Mouse (Mus musculus): ENCODE measurements around the gene Srcin1.

Srcin1 gene

DNA sequence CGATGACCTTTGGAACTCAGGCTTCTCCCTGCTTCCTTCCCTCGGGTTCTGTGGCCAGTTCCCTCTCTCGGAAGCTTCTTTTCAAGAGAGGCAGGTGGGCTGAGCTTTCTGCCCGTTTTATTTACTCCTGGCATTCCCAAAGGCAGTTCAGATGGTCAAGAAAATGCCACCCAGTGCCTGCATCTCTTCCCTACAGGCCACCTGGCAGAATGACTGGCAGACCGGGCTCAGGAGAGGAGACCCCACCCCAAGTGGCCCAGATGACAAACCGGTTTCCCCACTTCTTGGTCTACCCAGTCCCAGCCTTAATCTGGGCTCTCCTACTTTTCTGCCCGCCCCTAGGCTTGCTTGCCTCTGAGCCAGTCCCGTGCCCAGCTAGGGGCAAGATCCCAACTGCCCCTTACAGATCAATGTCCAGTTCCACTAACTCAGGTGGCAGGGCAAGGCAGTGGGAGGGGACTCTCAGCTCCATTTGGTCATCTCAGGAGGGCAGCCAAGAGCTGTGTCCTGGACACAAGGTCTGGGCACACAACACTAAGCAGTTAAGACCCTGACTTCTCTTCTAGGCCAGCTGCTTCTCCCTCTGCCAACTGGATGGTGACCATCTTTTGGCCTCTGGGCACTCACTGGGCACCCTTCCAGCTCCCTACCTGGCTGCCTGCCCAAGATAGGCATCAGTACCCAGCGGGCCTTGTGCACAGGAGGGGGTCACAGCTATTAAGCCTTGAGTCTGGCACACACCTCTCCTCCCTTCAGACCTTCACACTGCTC lies at the start of gene Srcin1:
TSS of gene Srcin1 (minus strand) at position 51 of the 771 bp plus-strand sequence.
- DNase-seq (ENCODE audit: low spot score): peak; percentile 81

DNA sequence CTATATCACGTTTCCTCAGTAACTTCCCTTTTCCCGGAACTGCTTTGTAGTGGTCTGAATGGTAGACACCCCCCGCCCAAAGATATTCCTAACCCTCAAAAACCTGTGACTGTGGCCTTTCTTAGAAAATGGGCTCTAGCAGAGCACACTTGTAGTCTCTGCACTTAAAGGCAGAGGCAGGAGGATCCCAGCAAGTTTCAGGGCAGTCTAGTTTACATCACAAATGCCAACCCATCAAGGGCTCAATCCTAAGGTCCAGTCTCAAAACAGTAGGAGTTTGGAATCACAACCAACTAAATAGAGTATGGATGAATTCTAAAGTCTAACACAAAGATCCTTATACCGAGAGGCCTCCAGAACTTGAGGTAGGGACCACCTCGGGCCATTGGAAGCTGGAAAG lies 49.6 kb upstream of the Srcin1 start:
- DNase-seq (ENCODE audit: low spot score): no peak

DNA sequence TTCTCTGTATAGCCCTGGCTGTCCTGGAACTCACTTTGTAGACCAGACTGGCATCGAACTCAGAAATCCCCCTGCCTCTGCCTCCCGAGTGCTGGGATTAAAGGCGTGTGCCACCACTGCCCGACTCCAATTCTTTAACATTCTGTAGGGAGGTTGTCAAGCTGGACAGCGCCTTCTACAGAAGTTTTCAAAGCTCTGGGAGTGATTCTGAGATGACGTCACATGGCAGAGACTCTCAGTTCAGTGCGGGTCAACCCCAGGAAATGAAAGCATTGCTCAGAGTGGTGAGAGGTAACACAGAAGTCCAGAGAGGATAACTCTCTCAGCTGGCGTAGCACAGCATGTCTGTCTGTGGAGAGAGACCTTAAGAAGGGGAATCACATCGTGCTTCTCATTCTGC lies 47.2 kb upstream of the Srcin1 start:
- no peak for DNase-seq (ENCODE audit: low spot score)

DNA sequence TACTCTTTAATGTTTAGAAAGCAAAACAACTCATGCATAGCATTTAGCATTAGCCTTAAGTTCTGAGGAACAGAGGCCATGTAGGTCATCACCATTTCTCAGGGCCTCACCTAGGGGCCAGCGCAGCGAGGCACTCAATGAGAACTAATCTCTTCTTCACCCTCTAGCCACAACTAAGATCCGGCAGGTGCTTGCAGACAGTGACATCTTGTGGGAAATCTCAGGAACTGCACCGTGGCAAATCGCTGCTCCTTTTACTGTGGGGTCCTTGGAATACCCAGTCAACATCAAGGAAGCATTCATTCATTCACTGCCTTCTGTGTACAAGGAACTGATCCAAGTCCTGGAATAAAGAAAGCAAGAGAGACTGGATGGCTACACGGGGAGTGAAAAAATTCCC lies 46.5 kb upstream of the Srcin1 start:
- DNase-seq (ENCODE audit: low spot score): peak; percentile 79

DNA sequence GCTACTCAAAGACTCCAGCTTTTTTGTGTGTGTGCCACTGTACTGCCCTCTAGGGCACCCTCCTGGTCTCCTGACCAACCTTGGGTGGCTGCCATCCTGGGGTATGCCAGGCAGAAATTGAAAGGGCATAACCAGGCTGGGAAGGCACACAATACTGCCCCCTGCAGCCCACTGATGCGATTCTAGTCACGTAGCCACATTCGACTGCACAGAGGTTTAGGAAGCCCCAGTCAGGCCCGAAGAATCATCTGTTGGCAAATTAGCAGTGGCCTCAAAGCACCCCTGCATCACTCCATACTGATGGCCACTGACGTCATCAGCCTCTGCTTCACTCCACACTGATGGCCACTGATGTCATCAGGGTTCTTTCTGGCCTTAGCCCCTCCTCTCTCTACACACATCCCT lies 43.4 kb upstream of the Srcin1 start:
- peak; percentile 88 for DNase-seq (ENCODE audit: low spot score)

DNA sequence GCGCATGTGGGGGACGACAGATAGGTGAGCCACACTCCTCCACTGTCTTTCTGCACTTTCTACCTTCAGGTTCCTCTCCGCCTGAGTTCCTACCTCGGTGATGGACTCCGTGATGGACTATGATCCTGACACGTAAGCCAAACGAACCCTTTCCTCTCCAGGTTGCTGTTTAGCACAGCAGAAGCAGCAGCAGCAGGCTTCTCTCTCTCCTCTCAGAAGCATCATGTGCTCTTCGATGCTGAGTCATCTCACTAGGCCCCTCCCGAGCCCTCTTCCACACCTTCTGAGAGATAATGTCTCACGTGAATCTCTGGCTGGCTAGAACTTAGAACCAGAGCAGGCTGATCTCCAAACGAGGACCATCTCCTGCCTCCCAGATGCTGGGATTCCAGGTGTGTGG lies 42.4 kb upstream of the Srcin1 start:
- DNase-seq (ENCODE audit: low spot score): no peak

DNA sequence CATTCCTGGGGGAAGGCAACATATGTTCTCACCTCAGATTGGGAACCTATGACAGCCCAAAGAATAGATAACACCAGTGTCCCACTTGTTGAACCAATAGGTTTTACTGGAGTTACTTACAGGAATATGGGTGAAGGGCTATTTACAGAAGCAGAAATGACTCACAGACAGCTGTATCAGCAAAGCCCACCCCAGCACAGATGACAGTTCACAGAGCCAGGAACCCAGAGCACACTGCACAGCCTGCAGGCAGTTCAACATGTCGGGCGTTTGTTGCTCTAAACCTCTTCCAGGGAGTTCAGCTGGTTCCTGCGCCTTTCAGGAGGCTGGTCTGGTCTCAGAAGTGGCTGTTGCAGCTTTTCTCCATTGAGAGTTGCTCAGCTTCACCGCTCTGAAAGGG lies 39.3 kb upstream of the Srcin1 start:
- no peak for DNase-seq (ENCODE audit: low spot score)

DNA sequence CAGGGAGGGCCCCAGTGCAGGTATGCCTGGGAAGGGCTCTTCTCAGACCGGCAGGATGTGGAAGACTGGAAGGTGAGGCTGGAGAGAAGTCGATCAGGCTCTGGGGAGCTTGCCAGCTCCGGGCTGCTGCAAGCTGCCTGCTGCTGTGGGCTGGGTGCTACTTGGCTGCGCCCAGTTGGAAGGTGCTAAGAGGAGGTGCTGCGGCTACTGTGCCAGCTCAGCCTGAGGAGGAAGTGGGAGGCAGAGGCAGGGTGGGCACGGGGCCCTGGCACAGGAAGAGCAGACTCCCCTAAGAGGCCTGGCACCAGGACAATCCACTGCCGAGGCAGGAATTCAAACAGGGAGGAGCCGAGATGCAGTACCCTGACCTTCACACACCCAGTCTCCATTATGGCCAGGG lies 35.1 kb upstream of the Srcin1 start:
- DNase-seq (ENCODE audit: low spot score): peak; percentile 61

DNA sequence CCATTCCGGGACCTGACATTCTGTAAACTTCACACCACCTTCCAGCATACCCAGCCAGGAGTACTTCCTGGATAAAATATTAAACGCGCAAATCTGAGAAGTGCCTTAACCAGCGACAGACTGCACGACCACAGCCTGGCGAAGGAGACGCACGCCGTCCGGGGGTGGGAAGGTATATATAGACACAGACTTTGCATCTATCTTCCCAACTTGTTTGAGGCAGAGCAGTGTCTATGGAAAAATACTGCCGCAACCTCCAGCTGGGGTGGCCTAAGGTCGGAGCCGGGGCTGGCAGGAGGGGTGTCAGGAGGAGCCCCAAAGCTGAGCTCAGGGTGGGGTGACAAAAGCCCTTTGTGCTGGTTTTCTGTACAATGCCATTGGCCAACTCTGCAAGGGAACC lies 33.8 kb upstream of the Srcin1 start:
- peak; percentile 56 for DNase-seq (ENCODE audit: low spot score)

DNA sequence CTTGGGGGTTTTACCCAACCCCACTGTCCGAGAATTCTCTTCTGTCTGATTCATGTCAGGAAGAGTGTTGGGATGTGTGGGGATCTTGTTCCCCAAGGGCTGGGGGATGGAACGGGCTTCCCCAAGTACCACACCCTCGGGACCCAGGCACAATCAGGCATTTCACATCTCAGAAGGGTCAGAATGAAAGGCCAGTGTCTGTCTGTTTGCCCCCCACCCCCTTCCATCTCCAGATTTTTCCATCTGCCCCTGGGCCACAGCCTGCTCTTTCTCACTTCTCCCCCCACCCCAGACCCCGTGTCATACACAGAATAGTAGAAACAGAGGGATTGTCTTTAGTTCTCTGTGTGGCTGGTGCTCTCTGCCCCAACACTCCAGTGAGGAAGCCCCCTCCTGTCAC lies 32.9 kb upstream of the Srcin1 start:
- peak; percentile 48 for DNase-seq (ENCODE audit: low spot score)

DNA sequence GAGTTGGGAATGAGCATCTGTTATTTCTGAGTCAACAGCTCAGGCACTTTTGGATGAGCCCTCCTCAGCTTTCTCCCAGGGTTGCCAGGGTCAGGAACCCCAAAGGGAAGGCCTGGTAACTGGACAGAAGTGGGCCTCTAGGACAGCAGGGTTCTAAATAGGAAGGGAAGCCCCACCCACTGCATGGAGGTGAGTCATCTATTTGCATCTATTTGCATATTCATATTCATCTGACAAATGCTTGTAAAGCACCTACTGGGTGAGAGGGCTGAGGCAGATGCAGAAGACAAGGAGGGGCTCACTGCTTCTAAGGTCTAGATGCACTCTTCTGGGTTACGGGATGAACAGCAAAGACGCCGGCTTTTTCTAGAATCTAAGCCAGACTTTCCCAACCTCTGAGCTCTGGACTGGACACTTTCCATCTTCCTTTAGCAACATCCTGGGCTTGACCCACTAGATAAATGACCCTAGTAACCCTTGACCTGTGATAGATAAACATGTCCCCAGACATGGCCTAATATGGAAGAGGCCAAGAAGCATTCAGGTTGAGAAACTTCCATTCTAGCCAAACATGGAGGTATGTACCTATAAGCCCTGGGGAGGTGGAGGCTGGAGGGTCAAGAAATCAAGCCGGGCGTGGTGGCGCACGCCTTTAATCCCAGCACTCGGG lies 31.2 kb upstream of the Srcin1 start:
- DNase-seq (ENCODE audit: low spot score): no peak

DNA sequence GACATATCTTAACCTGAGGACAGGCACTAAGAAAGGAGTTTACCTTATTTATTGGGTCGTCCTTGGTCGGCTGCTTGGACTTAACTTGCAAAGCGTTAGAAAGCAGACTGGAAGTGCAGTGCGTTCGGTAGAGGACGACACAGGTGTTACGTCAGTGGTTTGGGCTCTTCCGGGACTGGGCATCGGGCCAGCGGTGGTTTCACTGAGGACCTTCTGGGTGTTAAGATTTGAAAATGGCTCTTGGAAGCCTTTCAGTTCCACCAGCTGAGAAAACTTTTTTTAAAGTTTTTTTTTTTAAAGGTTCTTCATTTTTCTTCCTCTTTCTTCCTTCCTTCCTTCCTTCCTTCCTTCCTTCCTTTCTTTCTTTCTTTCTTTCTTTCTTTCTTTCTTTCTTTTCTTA lies 27.9 kb upstream of the Srcin1 start:
- no peak for DNase-seq (ENCODE audit: low spot score)

DNA sequence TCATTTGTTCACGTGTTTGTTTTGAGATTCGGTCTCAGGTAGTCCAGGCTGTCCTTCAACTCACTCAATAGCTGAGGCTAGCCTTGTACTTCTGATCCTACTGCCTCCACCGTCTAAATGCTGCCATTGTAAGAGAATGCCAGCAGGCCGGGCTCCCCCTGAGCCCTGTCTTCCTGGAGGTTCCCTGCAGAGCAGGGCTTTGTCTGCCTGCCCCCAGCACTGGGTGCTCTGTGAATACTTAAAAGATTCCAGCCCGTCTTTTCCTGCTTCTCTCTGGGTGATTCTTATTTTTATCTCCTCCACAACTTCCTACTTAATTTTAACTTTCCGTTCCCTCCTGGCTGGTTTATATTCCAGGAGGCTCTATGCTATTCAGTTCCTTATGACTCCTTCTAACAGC lies 26.2 kb upstream of the Srcin1 start:
- no peak for DNase-seq (ENCODE audit: low spot score)

DNA sequence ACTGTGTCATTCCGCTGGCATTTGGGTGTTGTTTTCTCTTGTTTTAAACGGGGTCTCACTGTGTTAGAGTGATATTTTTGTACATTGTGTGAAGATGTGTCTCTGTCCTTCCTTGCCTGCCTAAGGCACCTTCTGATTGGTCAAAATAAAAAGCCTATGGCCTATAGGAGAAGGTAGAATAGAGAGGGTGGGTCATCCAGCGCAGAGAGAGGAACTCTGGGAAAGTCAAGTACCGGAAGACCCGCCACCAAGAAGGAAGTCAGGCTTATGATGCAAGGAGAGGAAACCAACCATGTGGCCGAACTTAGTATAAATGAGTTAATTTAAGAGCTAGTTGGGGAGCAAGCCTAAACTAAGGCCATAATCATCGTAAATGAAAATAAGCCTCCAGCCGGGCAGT lies 23.1 kb upstream of the Srcin1 start:
- DNase-seq (ENCODE audit: low spot score): no peak

DNA sequence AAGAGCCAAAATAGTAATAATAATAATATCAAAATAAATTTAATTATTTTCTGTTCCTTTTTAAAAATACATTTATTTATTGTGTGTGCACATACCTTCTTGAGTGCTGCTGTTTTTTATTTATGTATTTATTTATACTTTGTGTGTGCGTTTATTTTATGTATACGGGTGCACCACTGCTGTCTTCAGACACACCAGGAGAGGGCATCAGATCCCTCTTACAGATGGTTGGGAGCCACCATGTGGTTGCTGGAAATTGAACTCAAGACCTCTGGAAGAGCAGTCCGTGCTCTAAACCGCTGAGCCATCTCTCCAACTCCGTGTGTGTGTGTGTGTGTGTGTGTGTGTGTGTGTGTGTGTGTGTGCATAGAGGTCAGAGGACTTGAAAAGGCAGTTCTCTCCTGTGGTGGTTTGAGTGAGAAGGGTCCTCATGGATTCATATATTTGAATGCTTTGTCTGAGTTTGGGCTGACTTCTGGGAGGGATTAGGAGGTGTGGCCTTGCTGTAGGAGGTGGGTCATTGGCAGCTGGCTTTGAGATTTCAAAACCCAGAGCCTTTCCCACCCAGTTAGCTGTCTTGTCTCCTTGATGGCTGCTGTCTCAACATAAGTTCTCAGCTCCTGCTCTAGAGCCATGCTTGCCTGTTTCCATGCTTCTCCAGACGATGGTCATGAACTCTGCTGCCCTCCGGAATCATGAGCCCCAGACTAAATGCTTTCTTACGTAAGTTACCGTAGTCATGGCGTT lies 22.1 kb upstream of the Srcin1 start:
- no peak for DNase-seq (ENCODE audit: low spot score)

DNA sequence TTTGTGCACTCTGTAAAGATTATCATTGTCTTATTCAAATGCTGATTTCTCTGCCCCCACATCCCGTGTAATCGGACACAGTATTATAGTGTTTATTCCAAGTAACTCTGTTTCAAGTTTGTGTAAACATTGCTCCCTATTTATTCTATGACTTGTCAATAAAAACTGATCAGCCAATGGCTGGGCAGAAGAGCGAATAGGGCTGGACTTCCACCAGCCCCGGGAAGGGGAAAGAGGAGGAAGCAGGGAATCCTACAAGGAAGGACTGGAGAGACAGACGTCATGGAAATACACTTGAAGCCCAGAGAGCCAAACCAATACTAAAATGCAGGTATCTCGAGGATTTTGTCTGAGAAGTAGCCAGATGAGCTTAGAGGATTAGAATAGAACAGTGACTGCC lies 18.1 kb upstream of the Srcin1 start:
- DNase-seq (ENCODE audit: low spot score): no peak

DNA sequence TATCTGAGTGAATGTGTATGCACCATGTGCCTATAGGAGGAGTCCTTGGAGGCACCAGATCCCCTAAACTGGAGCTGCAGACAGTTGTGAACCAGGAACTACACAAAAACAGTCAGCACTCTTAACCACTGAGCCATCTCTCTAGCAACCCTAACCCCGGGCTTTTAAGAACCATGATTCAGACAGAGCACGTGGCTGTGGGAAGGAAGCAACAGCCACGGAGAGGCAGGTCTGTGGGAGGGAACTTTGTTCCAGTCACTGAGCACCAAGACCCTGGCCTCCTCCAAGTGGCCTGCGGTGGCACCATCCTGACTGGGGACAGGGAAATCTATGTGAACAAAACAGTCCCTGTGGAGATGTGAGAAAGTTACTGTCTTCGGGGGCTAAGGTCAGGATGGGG lies 15.9 kb upstream of the Srcin1 start:
- no peak for DNase-seq (ENCODE audit: low spot score)

DNA sequence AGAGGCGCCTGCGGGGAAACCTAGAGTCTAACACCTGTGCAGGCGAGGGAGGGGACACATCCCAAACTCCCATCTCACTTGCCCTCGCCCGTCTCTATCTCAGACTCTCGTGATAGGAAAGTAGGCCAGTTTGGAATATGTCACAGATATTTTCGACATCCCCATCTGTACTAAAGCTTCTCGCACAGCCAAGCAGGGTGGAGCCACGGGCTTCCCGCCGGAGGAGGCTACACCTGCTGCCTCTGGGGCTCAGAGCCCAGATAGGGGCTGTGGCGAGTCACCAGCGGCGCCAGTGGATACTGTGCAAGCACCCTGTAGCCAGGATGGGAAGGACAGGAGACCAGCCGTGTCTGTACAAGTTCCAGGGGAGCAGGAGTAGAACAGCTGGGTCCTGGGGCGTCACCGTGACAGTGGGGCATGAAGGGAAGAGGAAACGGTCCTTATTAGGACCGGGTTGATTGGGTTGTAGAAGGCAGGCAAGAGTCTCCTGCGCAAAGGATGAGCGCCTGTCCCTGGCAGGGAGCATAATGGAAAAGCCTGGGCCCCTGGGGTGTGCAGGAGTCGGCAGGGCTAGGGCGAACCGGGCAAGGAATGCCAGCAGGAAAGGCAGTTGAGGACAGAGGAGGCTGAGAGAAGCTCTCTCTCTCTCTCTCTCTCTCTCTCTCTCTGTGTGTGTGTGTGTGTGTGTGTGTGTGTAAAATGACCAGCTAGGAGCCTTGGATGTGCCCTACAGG lies 14.4 kb upstream of the Srcin1 start:
- DNase-seq (ENCODE audit: low spot score): no peak

DNA sequence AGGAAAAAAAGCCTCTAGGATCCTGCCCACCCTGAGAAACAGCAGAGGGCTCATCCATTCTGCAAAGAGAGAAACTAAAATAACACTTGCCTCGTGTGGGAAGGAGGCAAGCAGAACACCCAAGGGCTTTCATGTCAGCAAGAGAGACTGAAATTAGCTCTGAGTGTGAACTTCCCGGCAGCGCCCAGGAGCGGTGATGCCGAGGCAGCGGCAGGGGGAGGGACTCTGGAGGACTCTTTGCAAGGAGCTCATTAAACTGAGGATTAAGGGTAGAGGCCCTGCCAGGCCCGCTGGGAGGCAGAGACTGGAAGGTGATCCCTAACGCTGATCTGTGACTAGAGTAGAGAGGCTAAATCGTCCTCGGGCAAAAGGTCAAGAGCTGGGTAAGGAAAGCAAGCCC lies 13.2 kb upstream of the Srcin1 start:
- no peak for DNase-seq (ENCODE audit: low spot score)

DNA sequence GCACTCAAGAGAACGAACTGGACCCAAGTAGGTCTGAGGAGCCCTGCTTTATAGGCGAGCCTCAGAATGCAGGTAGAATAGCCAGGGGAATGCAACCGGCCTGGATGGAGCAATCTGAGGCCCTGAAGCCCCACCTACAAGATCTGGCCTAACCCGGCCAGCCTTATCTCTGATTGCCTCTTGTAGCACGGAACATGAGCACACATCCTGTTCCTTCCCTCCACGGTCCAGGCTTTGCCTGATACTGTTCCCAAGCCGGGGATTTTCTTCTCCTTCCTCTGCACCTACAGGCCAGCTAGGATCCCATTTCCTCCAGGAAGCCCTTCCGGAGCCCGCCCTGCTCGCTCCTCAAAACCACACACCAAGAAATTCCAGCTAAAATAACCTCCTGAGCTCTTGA lies 9.9 kb upstream of the Srcin1 start:
- DNase-seq (ENCODE audit: low spot score): no peak

DNA sequence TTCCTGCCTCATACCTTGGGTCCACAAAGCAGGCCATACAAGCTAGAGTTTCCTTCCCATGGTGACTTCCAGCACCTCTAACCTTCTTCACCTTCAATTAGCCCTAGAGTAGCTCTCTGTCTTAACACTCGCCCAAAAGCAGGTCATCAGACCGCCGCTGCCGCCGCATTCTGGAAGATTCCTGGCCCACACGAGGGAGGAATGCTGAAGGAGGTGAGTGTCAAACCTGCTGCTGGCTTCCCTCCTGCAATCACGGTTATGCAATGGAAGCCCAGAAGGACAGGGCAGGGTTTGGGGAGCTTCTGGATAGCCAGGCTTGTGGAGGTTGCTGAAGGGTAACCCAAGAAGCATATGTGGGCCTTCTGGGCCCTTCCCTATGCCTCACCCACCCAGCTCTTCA lies 8.5 kb upstream of the Srcin1 start:
- no peak for DNase-seq (ENCODE audit: low spot score)

DNA sequence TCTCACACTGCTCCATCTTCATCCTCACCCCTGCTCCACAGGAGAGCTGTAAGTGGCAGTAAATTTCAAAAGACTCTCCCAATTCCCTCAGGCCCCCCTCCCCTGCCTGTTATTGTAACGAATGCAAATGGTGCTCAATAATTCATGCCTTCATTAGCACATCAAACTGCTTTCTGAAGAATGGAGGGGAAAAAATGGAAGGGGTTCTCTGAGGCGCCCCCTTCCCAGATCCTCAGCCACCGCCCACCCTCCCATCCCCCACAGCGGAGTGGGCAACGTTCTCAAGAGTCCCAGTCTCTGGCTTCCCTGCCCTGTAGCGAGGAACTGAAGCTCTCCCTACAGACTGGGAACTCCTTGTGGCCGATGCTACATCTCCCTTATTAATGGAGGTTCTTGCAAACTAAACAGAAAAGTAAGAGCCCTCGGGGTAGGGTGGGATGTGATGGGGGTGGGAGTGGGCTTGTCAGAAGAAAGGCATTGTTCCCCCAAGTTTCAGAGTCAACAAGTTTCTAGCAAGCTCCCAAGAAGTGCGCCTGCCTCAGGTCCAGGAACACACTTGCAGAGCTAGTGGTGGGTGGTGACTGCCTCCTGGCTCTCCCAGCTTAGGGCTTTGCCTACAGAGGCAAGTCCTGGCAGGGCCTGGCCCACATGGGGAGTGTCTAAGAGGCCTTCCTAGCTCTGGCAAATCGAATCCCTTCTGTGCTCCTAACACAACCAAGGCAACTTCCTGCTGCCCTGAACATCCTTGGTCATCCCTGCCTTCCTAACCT lies 3.3 kb upstream of the Srcin1 start:
- no peak for DNase-seq (ENCODE audit: low spot score)

Measured in layer of hippocampus, adult 11-12 months (tissue).